Mouse (Mus musculus) monocyte, adult 2 months (primary cell): ENCODE data around the gene Trmt112.

Experiments used
- DNase-seq, 2 experiments: peaks; one replicate each; pipeline ENCODE4 v3.0.0; 2022; ENCODE audit warnings: low spot score in 2 of 2, low read depth in 1 of 2

Gene Trmt112

DNA sequence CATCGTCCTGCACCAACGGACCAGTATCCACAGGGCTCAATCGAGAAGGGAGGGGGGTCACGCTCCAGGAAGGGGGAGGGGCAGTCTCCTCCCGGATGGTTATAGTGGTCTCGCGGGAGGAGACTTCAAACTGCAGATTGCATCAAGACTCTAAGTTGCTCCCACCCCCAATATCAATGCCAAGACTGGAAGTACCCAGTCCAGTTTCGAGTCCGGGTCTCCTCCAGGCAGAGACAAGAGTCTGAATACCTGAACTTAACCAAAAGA, 15.7 kb downstream of the Trmt112 start, which contains the start of gene Catsperz:
Gene Catsperz, minus strand, starts transcription at position 74 of the 267 bp plus-strand sequence.
- DNase-seq, result no peak

GRCm38 (mm10) chr19:6925611-6926329, 16.3 kb downstream of the Trmt112 start:
- no peak for DNase-seq

DNA sequence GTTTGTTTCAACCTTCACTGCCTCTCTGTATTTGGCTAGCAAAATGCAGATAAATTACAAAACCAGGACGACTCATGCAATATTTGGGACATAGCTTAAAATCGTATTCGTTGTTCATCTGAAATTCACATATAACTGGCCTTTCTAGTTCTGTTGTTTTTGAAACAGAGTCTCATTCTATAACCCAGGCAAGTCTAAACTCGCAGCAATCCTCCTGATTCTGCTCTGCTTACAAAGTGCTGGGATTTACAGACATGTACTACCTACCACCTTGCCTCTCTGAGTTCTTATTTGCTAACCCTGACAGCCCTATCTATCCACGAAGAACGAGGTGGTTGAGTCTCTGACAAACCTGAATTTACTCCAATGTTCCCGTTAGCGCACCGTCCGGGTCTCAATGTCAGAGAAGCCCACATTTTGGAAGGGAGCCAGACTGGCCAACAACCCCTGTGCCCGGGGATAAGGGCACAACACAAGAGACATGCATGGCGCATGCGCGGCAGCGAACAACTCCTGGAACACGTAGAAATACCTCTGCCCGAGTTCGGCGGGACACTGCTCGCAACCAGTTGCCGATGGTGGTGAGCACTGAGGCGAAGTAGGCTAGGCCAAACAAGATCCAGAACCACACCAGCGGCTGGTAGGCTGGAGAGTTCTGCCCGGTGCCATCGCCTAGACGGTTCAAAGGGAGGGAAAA, 17.2 kb downstream of the Trmt112 start:
- no peak for DNase-seq

DNA sequence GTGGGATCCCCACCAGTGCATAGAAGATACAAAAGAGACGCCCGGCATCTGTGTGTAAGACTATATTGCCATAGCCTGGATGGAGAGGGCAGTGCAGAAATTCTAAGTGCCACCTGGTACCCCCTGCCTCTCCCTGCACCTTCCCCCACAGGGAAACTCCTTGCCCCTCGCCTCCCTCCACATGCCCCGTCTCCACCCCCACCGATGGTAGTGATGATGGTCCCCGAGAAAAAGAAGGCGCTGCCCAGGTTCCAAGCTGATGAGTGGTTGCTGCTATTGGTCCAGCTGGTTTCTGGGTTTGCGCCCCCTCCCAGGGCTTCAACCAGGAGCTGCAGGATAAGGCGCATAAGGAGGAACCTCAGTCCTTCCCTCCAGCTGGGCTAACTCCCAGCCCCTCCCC, 18.6 kb downstream of the Trmt112 start:
- no peak for DNase-seq

DNA sequence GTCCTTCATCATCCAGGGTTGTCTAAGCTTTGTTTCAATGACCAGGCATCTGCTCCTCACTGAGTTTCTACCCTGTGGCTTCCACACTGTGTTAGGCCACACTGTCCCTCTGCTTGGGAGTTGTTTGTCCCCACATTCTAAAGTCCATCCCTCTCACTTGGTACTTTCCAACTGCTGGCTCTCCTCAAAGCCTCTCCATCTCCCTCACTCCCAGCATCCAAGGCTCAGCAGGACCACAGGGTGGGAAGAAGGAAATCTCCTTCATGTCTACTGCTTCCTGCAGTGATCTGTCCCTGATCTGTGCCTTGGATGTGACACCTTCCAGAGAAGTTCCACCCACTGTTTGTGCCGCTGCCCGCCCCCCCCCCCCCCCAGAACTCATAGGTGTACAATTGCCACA, 21.5 kb downstream of the Trmt112 start:
- DNase-seq, result no peak

DNA sequence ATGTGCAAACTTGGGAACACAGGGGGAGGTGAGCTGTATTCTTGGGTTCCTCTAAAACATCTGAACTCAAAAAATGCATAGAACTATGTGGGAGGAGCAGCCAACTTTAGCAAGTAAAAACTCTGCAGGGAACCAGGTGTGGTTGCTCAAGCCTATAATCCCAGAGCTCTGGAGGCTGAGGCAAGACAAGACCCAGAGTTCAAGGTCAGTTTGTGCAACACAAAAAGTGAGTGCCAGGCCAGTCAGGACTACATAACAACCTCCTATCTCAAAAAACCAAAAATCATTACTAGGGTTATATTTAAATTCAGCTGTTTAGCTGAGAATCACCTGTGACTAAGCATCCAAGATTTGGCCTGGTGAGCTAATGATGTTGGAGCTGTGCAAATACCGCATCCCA, 22.5 kb downstream of the Trmt112 start:
- no peak for DNase-seq

DNA sequence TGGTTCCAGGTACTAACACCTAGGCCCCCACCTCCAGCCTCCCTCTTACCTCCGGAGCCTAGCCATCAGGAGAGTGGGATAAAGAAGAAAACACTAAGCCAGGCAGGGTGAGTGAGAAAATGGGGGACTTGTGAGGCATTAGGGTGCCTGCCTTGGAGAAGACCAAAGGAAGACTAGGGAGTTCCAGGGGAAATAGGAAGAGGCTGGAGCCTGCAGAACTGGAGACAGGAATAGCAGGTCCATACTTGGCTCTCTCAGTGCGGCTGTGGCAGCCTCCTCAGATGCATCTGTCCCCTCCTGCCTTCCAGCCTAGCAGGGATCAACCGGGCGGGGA, 23.6 kb downstream of the Trmt112 start:
- DNase-seq, result no peak

DNA sequence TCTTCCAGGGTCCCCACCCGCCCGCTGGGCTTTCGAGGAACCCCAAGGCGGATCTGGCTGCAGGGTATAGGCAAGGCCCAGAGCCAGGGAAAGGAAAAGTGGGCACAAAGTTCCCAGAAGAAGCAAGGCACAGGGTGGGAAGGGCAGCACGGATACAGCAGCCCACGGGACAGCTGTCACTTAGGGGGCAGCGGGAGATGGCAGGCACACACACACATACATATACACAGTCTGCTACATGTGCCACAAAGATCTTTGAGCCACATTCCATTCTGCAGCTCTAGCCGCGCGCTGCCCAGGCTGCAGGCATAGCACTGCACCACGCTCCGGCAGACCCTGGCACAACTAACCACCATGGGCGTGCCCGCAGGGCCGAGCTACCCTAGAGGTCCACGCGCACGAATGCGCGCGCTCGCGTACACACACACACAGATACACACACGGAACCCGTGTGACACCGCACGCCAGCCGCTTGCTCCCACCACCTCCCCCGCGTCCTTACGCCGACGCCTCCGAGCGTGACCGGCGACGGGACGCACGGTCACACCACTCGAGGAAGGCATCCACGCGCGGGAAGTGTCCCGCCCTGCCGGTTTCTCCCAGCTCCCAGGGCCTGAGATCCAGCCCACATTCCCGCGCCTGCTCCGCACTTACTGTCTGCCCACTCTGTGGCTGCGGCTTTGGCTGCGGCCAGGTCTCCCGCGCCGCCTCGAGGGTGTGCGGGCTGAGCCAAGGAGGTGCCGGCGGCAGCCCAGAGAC, 24.1 kb downstream of the Trmt112 start:
- no peak for DNase-seq

- DNase-seq, result no peak
Measured at GRCm38 (mm10) chr19:6934195-6934977, 24.9 kb downstream of the Trmt112 start, which contains the start of gene Kcnk4. TSS of gene Kcnk4 (minus strand) at chr19:6934515.

- DNase-seq, result no peak
Measured at GRCm38 (mm10) chr19:6936299-6936698, 26.8 kb downstream of the Trmt112 start.

DNA sequence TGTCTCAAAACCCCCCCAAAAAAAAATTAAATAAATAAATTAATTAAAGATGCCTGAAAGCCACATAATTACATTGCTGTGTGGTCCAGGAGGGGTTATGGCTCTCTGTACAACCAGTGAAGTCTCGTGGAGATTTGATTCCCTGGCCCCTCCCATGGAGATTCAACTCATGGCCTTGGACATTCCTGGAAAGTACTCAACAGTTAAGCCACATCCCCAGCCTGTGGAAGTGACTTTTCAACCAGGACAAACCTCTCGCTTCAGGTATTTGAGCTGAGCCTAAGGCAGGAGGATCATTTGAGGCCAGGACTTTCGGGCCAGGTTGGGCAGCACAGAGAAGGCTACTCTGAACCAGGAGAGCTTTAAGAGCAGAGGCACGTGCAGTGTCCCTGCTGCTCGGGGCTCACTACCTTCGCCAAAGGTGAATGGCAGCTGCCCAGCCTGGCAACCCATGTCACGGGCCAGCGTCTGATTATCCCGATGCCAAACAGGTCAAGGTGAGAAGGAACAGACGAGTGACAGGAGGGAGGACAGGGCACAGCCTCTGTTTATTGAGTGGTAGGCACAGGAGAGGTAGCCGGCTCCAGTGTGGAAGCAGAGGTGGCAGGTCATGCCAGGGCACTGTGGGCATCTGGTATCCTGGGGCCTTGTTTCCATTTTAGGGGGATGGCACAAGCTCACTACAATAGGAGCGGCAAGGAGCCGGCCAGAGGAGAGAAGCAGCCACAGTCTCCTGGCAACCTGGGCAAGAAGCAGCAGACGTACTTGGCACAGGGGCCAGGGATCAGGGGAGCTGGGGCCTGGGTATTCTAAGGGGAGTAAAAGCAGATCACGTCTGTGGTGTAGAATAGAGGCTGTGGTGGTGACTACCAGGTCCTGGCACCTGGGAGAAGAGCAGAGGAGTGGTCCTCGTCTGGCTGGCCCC, 28.3 kb downstream of the Trmt112 start:
- no peak for DNase-seq

GRCm38 (mm10) chr19:6939106-6940002, 29.9 kb downstream of the Trmt112 start:
- DNase-seq, result no peak

DNA sequence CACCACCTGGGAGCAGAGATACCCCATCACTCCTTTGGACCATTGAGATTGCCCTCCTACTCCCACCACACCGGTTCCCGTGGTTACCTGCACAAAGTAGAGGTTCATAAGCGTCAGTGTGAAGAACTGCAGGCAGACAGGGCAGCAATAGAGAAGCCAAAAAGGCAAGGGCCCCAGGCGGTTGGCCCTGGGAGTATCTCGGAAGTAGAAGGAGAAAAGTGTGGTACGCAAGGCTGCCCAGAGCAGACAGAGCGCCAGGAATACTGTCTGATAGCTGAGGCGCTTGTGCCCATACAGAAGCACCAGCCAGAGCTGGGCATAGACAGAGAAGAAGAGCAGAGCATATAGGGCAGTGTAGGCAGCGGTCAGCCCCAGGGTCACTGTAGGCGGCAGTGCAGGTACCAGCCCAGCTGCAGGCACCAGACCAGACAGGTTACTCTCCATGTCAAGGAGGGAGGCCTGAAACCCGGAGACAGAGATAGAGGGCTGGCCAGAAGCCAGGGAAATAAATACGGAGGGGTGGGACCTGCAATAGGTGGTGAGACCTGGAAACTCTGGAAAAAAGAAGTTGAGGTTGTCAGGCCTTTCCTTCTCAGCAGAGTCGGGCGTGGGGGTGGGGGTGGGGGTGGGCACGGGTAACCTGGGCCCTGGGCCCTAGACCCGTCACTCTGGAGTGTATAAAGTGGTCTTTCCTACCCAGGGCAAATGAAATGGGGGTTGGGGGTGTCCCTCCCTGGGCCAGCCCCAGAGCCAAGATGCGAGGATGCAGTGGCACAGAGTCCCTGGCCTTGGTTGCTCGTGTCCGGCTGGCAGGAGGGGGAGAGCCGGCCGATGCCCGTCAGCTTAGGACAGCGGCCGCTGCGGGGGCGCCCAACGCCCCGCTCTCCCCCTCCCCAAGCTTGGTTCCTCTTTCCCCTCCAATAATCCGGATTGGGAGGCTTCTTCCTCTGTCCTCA, 31.2 kb downstream of the Trmt112 start:
- DNase-seq, result no peak

DNA sequence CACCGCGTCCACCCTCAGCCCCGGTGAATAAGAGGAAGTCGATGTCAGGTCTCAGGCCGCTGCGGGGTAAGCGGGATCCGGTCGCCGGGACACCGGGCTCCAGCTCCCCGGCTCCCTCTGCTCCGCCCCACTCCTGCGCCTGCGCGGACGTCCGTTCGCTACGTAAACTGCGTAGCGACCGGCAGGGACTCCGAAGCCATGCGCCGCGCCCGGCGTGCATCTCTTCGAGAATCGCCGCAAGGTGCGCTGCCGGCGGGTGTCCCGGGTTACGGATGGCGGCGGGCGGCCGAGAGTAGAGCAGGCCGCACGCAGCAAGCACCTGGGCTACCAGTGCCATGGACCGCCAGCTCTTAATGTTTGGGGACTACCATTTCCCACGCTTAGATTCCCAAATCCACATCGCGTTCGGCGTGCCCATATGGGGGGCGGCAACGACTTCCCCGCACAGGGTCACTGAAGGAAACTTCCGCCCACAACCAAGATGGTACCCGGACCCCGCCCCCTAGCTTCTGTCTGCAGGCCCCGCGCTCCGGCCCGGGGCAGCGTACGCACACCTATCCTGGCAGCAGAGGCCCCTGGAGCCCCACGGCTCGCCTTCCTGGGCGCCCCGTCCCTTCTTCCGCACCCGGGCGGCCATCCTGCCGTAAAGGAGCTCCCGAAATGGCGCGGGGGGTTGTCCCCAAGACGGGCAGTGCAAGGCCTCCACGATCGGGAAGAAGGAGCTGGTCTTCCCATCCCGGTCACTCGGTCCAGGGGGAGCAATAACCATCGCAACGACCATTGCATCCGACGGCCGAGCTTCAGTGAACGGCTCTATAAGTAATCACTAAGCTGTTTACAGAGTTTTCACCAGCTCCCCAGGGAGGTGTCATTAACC, 32.1 kb downstream of the Trmt112 start, which contains the start of gene Bad:
Gene Bad, plus strand, starts transcription at position 490 of the 877 bp plus-strand sequence.
- DNase-seq, result peak; percentile 79 to 92

GRCm38 (mm10) chr19:6942249-6942691, 32.8 kb downstream of the Trmt112 start, which contains the start of gene Gpr137:
TSS of gene Gpr137 (minus strand) at chr19:6942480.
- DNase-seq, result peak; percentile 78 to 87

GRCm38 (mm10) chr19:6942764-6943163, 33.3 kb downstream of the Trmt112 start:
- no peak for DNase-seq

DNA sequence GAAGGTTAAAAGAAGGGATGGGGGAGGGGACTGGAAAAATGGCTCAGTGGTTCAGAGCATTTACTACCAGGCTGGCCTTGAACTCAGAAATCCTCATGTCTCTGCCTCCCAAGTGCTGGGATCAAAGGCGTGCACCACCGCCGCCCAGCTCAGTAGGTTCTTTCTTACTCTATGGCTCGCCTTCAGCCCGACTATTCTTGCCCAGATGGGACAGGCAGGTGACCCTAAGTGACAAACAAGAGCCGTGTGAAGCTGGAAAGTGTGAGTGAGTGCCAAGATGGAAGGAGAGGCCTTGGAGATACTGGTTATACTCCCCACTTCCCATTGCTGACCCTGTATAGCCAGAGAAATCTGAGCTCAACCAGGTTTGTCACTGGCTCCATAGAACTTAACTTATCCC, 34.2 kb downstream of the Trmt112 start:
- no peak for DNase-seq
